Mouse (Mus musculus) limb, embryonic 13.5 days (tissue): Measurements from ENCODE around the gene Syngr3. TPM values are rescaled to one million over a fixed set of nuclear protein-coding genes. Genes with fewer than 3 reads are reported as not detected.
A peak's percentile ranks its signal among the peaks of the same experiment; 100 is the strongest.
"Not testable (repeated sequence)": the region's sequence is repeated elsewhere in the genome, so short reads cannot be mapped to it uniquely, and the experiment has no call there.

ENCODE experiments used
- ATAC-seq: fragments of 200-750 bp; cut with Nextera tagmentation; 2 replicates; pipeline ENCODE4 v1.8.0; 2017; ENCODE audit warnings: low read depth, moderate number of reproducible peaks, moderate TSS enrichment; ENCODE audit not compliant: low FRiP score
- H3K27ac ChIP-seq: fragments of 300-500 bp; sonication (generic); 2 replicates; pipeline ENCODE4 v1.5.1; 2015; ENCODE audit warnings: inconsistent platforms, mild to moderate bottlenecking, moderate library complexity
- H3K27me3 ChIP-seq: fragments of 300-500 bp; sonication (generic); 2 replicates; pipeline ENCODE4 v1.6.1; 2015; ENCODE audit warnings: mild to moderate bottlenecking, inconsistent platforms
- H3K36me3 ChIP-seq: fragments of 300-500 bp; sonication (generic); 2 replicates; pipeline ENCODE4 v1.6.1; 2015; ENCODE audit warnings: inconsistent platforms, mild to moderate bottlenecking, moderate library complexity
- H3K4me1 ChIP-seq: fragments of 300-500 bp; sonication (generic); 2 replicates; pipeline ENCODE4 v1.6.1; 2015; ENCODE audit warnings: inconsistent platforms
- H3K4me2 ChIP-seq: fragments of 300-500 bp; sonication (generic); replicated peaks from 2 replicates; pipeline ENCODE4 v1.6.1; 2015; ENCODE audit warnings: inconsistent platforms, mild to moderate bottlenecking, moderate library complexity
- H3K4me3 ChIP-seq: fragments of 300-500 bp; sonication (generic); 2 replicates; pipeline ENCODE4 v1.5.1; 2015; ENCODE audit warnings: moderate library complexity, mild to moderate bottlenecking, inconsistent platforms
- H3K9ac ChIP-seq: fragments of 300-500 bp; sonication (generic); 2 replicates; pipeline ENCODE4 v1.6.1; 2015; ENCODE audit warnings: mild to moderate bottlenecking, inconsistent platforms
- H3K9me3 ChIP-seq: fragments of 300-500 bp; sonication (generic); 2 replicates; pipeline ENCODE4 v1.6.1; 2016; ENCODE audit warnings: inconsistent platforms
- WGBS: fragments of 180-500 bp; shearing (Covaris S2); methylation state at CpG from one replicate; pipeline ENCODE4 v1.1.7; 2015; 5-methylcytosine and 5-hydroxymethylcytosine counted together
- polyA plus RNA-seq: library from polyadenylated mRNA; unstranded; fragments of >200 nt; fragmentation: Nextera tagmentation; extraction: Ambion mirVana; gene quantifications from 2 replicates; pipeline ENCODE4 v1.2.1, GENCODE M21; 2015

Syngr3 gene
- polyA plus RNA-seq, 1 experiment from 2014 or later: 8.4 TPM

GRCm38 (mm10) chr17:24728184-24728583 lies 38.4 kb upstream of the Syngr3 start:
- peaks cover 7% of the 10 kb centered on the region for H3K4me1 ChIP-seq
- peak overlapping the region; percentile 25; the same call in 1 of the 2 replicates for H3K9ac ChIP-seq
- peaks cover 6% of the 10 kb centered on the region; the same call in 1 of the 2 replicates for H3K27me3 ChIP-seq
- H3K36me3 ChIP-seq: no peaks in the 10 kb centered on the region
- no peak overlapping the region for H3K27ac ChIP-seq
- 72% methylated on average over 17 of the region's 17 CpGs for WGBS
- H3K4me3 ChIP-seq: no peak overlapping the region
- no peak for ATAC-seq
- no peaks in the 10 kb centered on the region for H3K9me3 ChIP-seq
- H3K4me2 ChIP-seq: no peak overlapping the region

GRCm38 (mm10) chr17:24727618-24728017 lies 37.9 kb upstream of the Syngr3 start, which contains the start of gene Rpl3l:
TSS of gene Rpl3l (plus strand) at chr17:24727820.
- Histone ChIP-seq H3K9me3 (no peaks in the 10 kb centered on the region), H3K27ac (no peak within 1 kb of the TSS), H3K9ac (peak within 1 kb of the TSS; percentile 25; the same call in 1 of the 2 replicates), H3K4me3 (no peak within 1 kb of the TSS), H3K4me2 (no peak within 1 kb of the TSS), H3K27me3 (peaks cover 5% of the 10 kb centered on the region; the same call in 1 of the 2 replicates), H3K36me3 (peaks cover under 1% of the 10 kb centered on the region), H3K4me1 (peaks cover 13% of the 10 kb centered on the region)
- no peak for ATAC-seq
- 56% methylated on average over 2 of the region's 2 CpGs for WGBS

- H3K4me2 ChIP-seq: no peak overlapping the region
- peaks cover 29% of the 10 kb centered on the region for H3K4me1 ChIP-seq
- no peaks in the 10 kb centered on the region for H3K27me3 ChIP-seq
- ATAC-seq: no peak
- no peak overlapping the region for H3K9ac ChIP-seq
- H3K27ac ChIP-seq: no peak overlapping the region
- no peaks in the 10 kb centered on the region for H3K9me3 ChIP-seq
- 74% methylated on average over 3 of the region's 3 CpGs for WGBS
- H3K36me3 ChIP-seq: peaks cover 16% of the 10 kb centered on the region
- H3K4me3 ChIP-seq: no peak overlapping the region
These were observed 36.1 kb upstream of the Syngr3 start for GRCm38 (mm10) chr17:24725637-24726390.

- Histone ChIP-seq H3K27ac (peak within 1 kb of the TSS; percentile 79; the same call in 1 of the 2 replicates), H3K9me3 (no peaks in the 10 kb centered on the region), H3K4me3 (peak within 1 kb of the TSS; percentile 83), H3K27me3 (no peaks in the 10 kb centered on the region), H3K4me1 (peaks cover 29% of the 10 kb centered on the region), H3K9ac (peak within 1 kb of the TSS; percentile 78), H3K36me3 (peaks cover 19% of the 10 kb centered on the region), H3K4me2 (peak within 1 kb of the TSS; percentile 91)
- ATAC-seq: peak; percentile 75
- WGBS: 0% methylated on average over 30 of the region's 30 CpGs
These were observed 34.4 kb upstream of the Syngr3 start, which contains the start of gene Ndufb10 for GRCm38 (mm10) chr17:24724184-24724583. TSS of gene Ndufb10 (minus strand) at chr17:24724478.

- Histone ChIP-seq H3K4me3 (peak overlapping the region; percentile 83), H3K36me3 (peaks cover 19% of the 10 kb centered on the region), H3K4me2 (peak overlapping the region; percentile 91), H3K9ac (peak overlapping the region; percentile 78), H3K27me3 (no peaks in the 10 kb centered on the region), H3K27ac (peak overlapping the region; percentile 79; the same call in 1 of the 2 replicates), H3K9me3 (no peaks in the 10 kb centered on the region), H3K4me1 (peaks cover 31% of the 10 kb centered on the region)
- ATAC-seq: peak; percentile 1; the same call in 1 of the 2 replicates
- under 1% methylated on average over 15 of the region's 15 CpGs for WGBS
These were observed 34.1 kb upstream of the Syngr3 start for GRCm38 (mm10) chr17:24723881-24724180.

GRCm38 (mm10) chr17:24723122-24723880 lies 33.5 kb upstream of the Syngr3 start:
- Histone ChIP-seq H3K4me1 (peaks cover 34% of the 10 kb centered on the region), H3K4me3 (peak overlapping the region; percentile 83), H3K36me3 (peaks cover 24% of the 10 kb centered on the region), H3K27me3 (no peaks in the 10 kb centered on the region), H3K9me3 (no peaks in the 10 kb centered on the region), H3K27ac (peak overlapping the region; percentile 79; the same call in 1 of the 2 replicates), H3K9ac (peak overlapping the region; percentile 78), H3K4me2 (peak overlapping the region; percentile 91)
- no peak for ATAC-seq
- 1% methylated on average over 12 of the region's 12 CpGs for WGBS

GRCm38 (mm10) chr17:24722220-24722924 lies 32.6 kb upstream of the Syngr3 start:
- 31% methylated on average over 13 of the region's 13 CpGs for WGBS
- Histone ChIP-seq H3K4me3 (peak overlapping the region; percentile 84), H3K36me3 (peaks cover 33% of the 10 kb centered on the region), H3K4me1 (peaks cover 34% of the 10 kb centered on the region), H3K27me3 (no peaks in the 10 kb centered on the region), H3K9ac (peak overlapping the region; percentile 78), H3K27ac (no peak overlapping the region), H3K4me2 (peak overlapping the region; percentile 91), H3K9me3 (no peaks in the 10 kb centered on the region)
- ATAC-seq: no peak

GRCm38 (mm10) chr17:24721383-24721955 lies 31.7 kb upstream of the Syngr3 start:
- Histone ChIP-seq H3K4me1 (peaks cover 34% of the 10 kb centered on the region), H3K9ac (peak overlapping the region; percentile 65), H3K36me3 (peaks cover 42% of the 10 kb centered on the region), H3K4me2 (peak overlapping the region; percentile 91), H3K4me3 (peak overlapping the region; percentile 84)
- not testable (repeated sequence) for ATAC-seq, H3K27me3 ChIP-seq, H3K27ac ChIP-seq, H3K9me3 ChIP-seq
- 59% methylated on average over 7 of the region's 7 CpGs for WGBS

- peak overlapping the region; percentile 84 for H3K4me3 ChIP-seq
- H3K27ac ChIP-seq, ATAC-seq, H3K27me3 ChIP-seq, H3K9me3 ChIP-seq: not testable (repeated sequence)
- 1% methylated on average over 11 of the region's 11 CpGs for WGBS
- peak overlapping the region; percentile 91 for H3K4me2 ChIP-seq
- peak overlapping the region; percentile 93 for H3K9ac ChIP-seq
- H3K4me1 ChIP-seq: peaks cover 34% of the 10 kb centered on the region
- peaks cover 47% of the 10 kb centered on the region for H3K36me3 ChIP-seq
These were observed 30.9 kb upstream of the Syngr3 start for GRCm38 (mm10) chr17:24720616-24721015.

- H3K36me3 ChIP-seq: peaks cover 47% of the 10 kb centered on the region
- peak overlapping the region; percentile 87 for H3K27ac ChIP-seq
- H3K4me1 ChIP-seq: peaks cover 34% of the 10 kb centered on the region
- no peaks in the 10 kb centered on the region for H3K27me3 ChIP-seq
- H3K9me3 ChIP-seq: no peaks in the 10 kb centered on the region
- peak overlapping the region; percentile 93 for H3K9ac ChIP-seq
- under 1% methylated on average over 60 of the region's 61 CpGs for WGBS
- peak; percentile 98 for ATAC-seq
- H3K4me3 ChIP-seq: peak overlapping the region; percentile 84
- H3K4me2 ChIP-seq: peak overlapping the region; percentile 91
These were observed 29.9 kb upstream of the Syngr3 start for GRCm38 (mm10) chr17:24719494-24720222.

- Histone ChIP-seq H3K4me3 (peak overlapping the region; percentile 84), H3K9ac (peak overlapping the region; percentile 92), H3K4me2 (peak overlapping the region; percentile 91), H3K36me3 (peaks cover 47% of the 10 kb centered on the region), H3K4me1 (peaks cover 32% of the 10 kb centered on the region)
- H3K27ac ChIP-seq, ATAC-seq, H3K27me3 ChIP-seq, H3K9me3 ChIP-seq: not testable (repeated sequence)
- 63% methylated on average over 5 of the region's 5 CpGs for WGBS
These were observed 29.2 kb upstream of the Syngr3 start for GRCm38 (mm10) chr17:24718938-24719337.
